Mouse (Mus musculus): ENCODE measurements around the gene Gm37240. TPM values are rescaled to one million over a fixed set of nuclear protein-coding genes. Genes with fewer than 3 reads are reported as not detected.

The Gm37240 gene
- polyA plus RNA-seq, 1 experiment from 2014 or later = 18.1 TPM

DNA sequence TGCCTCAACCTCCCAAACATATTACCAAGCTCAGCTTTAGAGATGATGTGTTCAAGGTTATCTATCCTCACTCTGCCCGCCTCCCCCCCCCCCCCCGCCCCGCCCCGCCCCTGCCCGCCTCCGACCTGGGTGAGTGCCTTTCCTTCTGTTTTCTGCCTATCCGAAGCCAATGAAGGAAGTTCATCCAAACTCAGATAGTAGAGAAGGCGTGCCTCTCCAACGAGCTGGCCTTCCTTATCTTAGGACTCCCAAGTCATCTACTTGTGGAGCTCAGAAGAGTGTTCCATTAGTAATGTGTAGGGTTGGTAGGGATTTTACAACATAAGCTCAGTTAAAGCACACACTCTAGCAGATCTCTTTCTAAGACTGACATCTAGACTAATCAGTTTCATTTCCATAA, 1284.1 kb downstream of the Gm37240 start:
- DNase-seq (ENCODE audit: low spot score) (no peak), ATAC-seq (ENCODE audit: low FRiP score, low TSS enrichment) (no peak)
- H3K4me2 ChIP-seq (replicated peaks; ENCODE audit: low read depth) = no peak overlapping the region
- H3K9ac ChIP-seq (ENCODE audit: low read length) = no peak overlapping the region
- 44% methylated on average over 5 of the region's 9 CpGs for WGBS
- H3K9me3 ChIP-seq (ENCODE audit: control insufficient read depth, low read length) = no peaks in the 10 kb centered on the region
- no peaks in the 10 kb centered on the region for H3K36me3 ChIP-seq (ENCODE audit: control insufficient read depth, insufficient read depth, low read length)
- no peak for TF ChIP-seq EP300 (optimal IDR thresholded peaks at IDR 0.05)
- TF ChIP-seq CTCF (IDR thresholded peaks at IDR 0.05; ENCODE audit: low read depth) = no peak
- no peaks in the 10 kb centered on the region for H3K27me3 ChIP-seq (ENCODE audit: control insufficient read depth, insufficient read depth, low read length)
- peak overlapping the region; percentile 83 for H3K27ac ChIP-seq (replicated peaks)
- no peaks in the 10 kb centered on the region for H3K4me1 ChIP-seq (replicated peaks; ENCODE audit: control insufficient read depth, insufficient read depth)
- H3K4me3 ChIP-seq (ENCODE audit: low read depth, low read length) = no peak overlapping the region

DNA sequence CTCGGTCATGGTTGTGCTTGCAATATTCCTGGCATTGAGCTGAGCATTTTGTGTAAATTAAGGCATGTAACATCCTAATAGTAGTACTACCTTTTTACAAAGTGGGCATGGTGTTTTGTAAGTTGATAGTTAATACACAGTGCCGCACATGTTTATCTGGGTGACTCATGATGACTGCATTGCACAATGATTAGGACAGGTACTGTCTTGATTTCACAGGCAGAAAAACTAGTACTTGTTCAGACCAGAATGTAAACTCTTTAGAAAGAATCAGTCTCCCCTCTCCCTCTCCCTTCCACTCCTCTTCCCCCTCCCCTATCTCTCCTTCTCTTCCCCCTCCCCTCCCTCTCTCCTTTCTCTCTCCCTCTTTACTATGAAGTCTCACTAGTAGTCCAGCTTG, 1284.6 kb downstream of the Gm37240 start:
- Histone ChIP-seq H3K36me3 (ENCODE audit: control insufficient read depth, insufficient read depth, low read length) (no peaks in the 10 kb centered on the region), H3K27ac (replicated peaks) (peak overlapping the region; percentile 83), H3K9me3 (ENCODE audit: control insufficient read depth, low read length) (no peaks in the 10 kb centered on the region), H3K27me3 (ENCODE audit: control insufficient read depth, insufficient read depth, low read length) (no peaks in the 10 kb centered on the region), H3K4me3 (ENCODE audit: low read depth, low read length) (no peak overlapping the region), H3K4me2 (replicated peaks; ENCODE audit: low read depth) (no peak overlapping the region), H3K4me1 (replicated peaks; ENCODE audit: control insufficient read depth, insufficient read depth) (no peaks in the 10 kb centered on the region), H3K9ac (ENCODE audit: low read length) (no peak overlapping the region)
- ATAC-seq (ENCODE audit: low FRiP score, low TSS enrichment) (peak; percentile 43; the same call in 1 of the 2 replicates), DNase-seq (ENCODE audit: low spot score) (no peak)
- TF ChIP-seq CTCF (IDR thresholded peaks at IDR 0.05; ENCODE audit: low read depth) = no peak
- peak; percentile 16 for TF ChIP-seq EP300 (optimal IDR thresholded peaks at IDR 0.05)
- 59% methylated on average over 2 of the region's 2 CpGs for WGBS

DNA sequence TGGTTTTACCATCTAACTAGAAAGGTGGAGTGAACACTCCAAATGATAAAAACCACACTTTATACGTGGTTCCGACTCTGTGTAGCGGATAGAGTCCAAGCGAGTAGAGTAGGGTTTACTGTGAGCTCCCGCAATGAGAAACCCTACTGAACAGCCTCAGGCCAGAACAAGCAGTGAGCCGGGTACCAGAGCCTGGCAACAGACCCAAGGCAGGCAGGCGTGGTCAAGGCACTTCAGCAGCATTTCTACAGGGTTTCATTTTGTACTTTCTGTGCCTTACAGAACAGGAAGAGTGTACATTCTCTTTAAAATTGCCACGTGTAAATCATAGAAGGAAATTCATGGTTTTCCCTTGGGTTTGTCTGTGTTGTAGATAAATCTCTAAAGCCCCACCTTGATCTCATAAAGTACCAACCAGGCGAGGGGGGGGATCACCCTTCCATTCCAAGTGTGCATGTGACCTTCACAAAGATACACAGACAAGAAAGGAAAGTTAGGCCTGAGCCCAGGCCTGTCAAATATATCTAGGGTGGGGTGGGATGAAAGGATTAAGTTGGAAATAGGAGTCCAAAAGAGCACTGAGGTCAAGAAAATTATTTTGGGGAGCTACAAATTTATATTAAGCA, 1285.3 kb downstream of the Gm37240 start:
- whole genome bisulfite sequencing = 57% methylated on average over 9 of the region's 9 CpGs
- Histone ChIP-seq H3K4me2 (replicated peaks; ENCODE audit: low read depth) (no peak overlapping the region), H3K27ac (replicated peaks) (peak overlapping the region; percentile 82), H3K36me3 (ENCODE audit: control insufficient read depth, insufficient read depth, low read length) (no peaks in the 10 kb centered on the region), H3K9ac (ENCODE audit: low read length) (no peak overlapping the region), H3K9me3 (ENCODE audit: control insufficient read depth, low read length) (no peaks in the 10 kb centered on the region), H3K4me1 (replicated peaks; ENCODE audit: control insufficient read depth, insufficient read depth) (no peaks in the 10 kb centered on the region), H3K4me3 (ENCODE audit: low read depth, low read length) (no peak overlapping the region), H3K27me3 (ENCODE audit: control insufficient read depth, insufficient read depth, low read length) (no peaks in the 10 kb centered on the region)
- DNase-seq (ENCODE audit: low spot score) (no peak), ATAC-seq (ENCODE audit: low FRiP score, low TSS enrichment) (no peak)
- no peak for TF ChIP-seq EP300 (optimal IDR thresholded peaks at IDR 0.05)
- no peak for TF ChIP-seq CTCF (IDR thresholded peaks at IDR 0.05; ENCODE audit: low read depth)

DNA sequence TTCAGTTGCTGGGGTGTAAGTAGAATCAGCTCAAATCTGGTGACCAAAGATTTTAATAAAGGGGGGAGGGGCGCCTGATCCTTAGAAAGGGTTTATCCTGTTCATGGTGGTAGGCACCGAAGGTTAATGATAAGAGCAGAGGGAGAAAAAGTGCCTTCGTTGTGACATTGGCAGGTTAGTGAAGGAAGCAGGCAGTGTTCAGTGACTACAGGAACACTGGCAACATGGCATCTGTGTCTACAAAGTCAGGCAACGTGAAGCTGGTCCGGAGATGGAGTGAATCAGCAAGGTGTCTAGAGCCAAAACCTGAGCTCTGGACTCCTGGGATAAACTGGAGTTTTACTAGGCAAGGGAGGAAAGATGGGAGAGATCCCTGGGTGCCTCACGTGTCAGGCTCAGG, 1288.6 kb downstream of the Gm37240 start:
- no peaks in the 10 kb centered on the region for H3K4me1 ChIP-seq (replicated peaks; ENCODE audit: control insufficient read depth, insufficient read depth)
- no peaks in the 10 kb centered on the region for H3K27me3 ChIP-seq (ENCODE audit: control insufficient read depth, insufficient read depth, low read length)
- no peaks in the 10 kb centered on the region for H3K9me3 ChIP-seq (ENCODE audit: control insufficient read depth, low read length)
- no peak overlapping the region for H3K4me2 ChIP-seq (replicated peaks; ENCODE audit: low read depth)
- H3K4me3 ChIP-seq (ENCODE audit: low read depth, low read length) = no peak overlapping the region
- no peak for DNase-seq (ENCODE audit: low spot score)
- 76% methylated on average over 6 of the region's 6 CpGs for WGBS
- H3K27ac ChIP-seq (replicated peaks) = peak overlapping the region; percentile 65; the same call in 1 of the 2 replicates
- no peak overlapping the region for H3K9ac ChIP-seq (ENCODE audit: low read length)
- TF ChIP-seq EP300 (optimal IDR thresholded peaks at IDR 0.05) = no peak
- TF ChIP-seq CTCF (IDR thresholded peaks at IDR 0.05; ENCODE audit: low read depth) = no peak
- ATAC-seq (ENCODE audit: low FRiP score, low TSS enrichment) = no peak
- H3K36me3 ChIP-seq (ENCODE audit: control insufficient read depth, insufficient read depth, low read length) = no peaks in the 10 kb centered on the region

DNA sequence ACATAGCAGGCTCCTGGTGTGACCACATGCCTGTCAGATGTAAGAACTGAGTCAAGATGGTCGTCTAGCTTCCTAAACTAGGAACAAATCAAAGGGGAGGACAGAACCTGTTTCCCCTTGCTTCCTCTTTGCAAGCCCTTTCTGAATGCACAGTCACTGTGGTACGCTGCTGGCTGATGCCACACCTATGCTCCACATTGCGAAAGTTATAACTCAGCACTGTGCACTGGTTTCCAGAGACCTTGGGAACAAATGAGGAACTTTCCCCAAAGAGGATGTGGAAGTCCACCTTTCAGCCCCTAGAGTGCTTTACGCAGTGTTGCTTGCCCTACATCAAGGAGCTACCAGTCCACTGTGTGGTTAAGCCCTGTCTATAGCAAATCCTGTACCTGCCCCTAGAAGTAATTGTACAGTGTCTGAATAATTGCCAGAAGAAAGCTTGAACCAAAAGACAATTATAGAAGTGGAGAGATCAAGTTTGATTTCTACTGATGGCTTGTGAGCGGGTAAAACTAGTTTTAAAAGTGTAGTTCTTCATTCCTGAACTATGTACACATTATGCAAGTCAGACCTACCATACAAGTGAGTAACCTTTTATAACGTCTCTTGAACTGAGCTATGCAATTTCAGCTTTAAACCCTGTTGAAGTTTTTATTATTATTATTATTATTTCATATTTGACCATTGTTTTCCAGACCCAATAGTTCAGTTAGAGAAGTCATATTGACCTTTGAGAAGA, 1289.2 kb downstream of the Gm37240 start:
- WGBS = 54% methylated on average over 6 of the region's 6 CpGs
- no peak overlapping the region; the same call in 1 of the 2 replicates for H3K9ac ChIP-seq (ENCODE audit: low read length)
- H3K4me2 ChIP-seq (replicated peaks; ENCODE audit: low read depth) = no peak overlapping the region

DNA sequence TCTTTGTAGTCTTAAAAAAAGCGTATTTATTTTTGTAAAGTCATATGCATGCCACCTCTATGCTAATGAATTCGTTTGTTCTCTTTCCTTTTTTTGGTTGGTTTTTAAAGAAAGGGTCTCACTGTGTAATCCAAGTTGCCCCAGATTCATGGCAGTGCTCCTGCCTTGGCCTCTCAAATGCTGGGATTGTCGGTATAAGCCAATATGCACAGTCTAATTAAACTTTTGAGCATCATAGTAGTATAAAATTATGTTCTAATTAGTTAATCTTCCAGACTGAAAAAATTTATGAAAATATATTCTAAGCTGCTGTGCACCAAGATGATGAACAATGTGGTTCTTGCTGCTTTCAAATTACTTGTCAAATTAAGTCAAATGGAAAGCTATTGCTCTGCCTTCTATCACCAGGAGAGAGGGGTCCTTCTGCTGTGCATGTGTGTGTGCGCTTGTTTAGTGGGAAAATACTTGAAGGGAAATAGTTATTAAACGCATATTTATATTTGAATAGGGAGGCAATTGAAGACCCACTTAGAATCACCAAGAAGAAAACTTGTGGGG, 1291.6 kb downstream of the Gm37240 start:
- Histone ChIP-seq H3K36me3 (ENCODE audit: control insufficient read depth, insufficient read depth, low read length) (no peaks in the 10 kb centered on the region), H3K27ac (replicated peaks) (no peak overlapping the region), H3K9ac (ENCODE audit: low read length) (no peak overlapping the region), H3K27me3 (ENCODE audit: control insufficient read depth, insufficient read depth, low read length) (no peaks in the 10 kb centered on the region), H3K4me2 (replicated peaks; ENCODE audit: low read depth) (peak overlapping the region; percentile 52), H3K4me3 (ENCODE audit: low read depth, low read length) (no peak overlapping the region; the same call in 1 of the 2 replicates), H3K9me3 (ENCODE audit: control insufficient read depth, low read length) (no peaks in the 10 kb centered on the region), H3K4me1 (replicated peaks; ENCODE audit: control insufficient read depth, insufficient read depth) (no peaks in the 10 kb centered on the region)
- DNase-seq (ENCODE audit: low spot score) (no peak), ATAC-seq (ENCODE audit: low FRiP score, low TSS enrichment) (no peak)
- WGBS = 37% methylated on average over 5 of the region's 5 CpGs
- no peak for TF ChIP-seq CTCF (IDR thresholded peaks at IDR 0.05; ENCODE audit: low read depth)
- no peak for TF ChIP-seq EP300 (optimal IDR thresholded peaks at IDR 0.05)

More for the DNA sequence above, 1289.2 kb downstream of the Gm37240 start:
- H3K27ac ChIP-seq (replicated peaks) = peak overlapping the region; percentile 81
- peak; percentile 81 for ATAC-seq (ENCODE audit: low FRiP score, low TSS enrichment)
- H3K36me3 ChIP-seq (ENCODE audit: control insufficient read depth, insufficient read depth, low read length) = no peaks in the 10 kb centered on the region
- H3K27me3 ChIP-seq (ENCODE audit: control insufficient read depth, insufficient read depth, low read length) = no peaks in the 10 kb centered on the region
- no peak for TF ChIP-seq CTCF (IDR thresholded peaks at IDR 0.05; ENCODE audit: low read depth)
- no peak for TF ChIP-seq EP300 (optimal IDR thresholded peaks at IDR 0.05)
- no peaks in the 10 kb centered on the region for H3K4me1 ChIP-seq (replicated peaks; ENCODE audit: control insufficient read depth, insufficient read depth)
- H3K9me3 ChIP-seq (ENCODE audit: control insufficient read depth, low read length) = no peaks in the 10 kb centered on the region
- DNase-seq (ENCODE audit: low spot score) = peak; percentile 28
- no peak overlapping the region for H3K4me3 ChIP-seq (ENCODE audit: low read depth, low read length)
